Mouse (Mus musculus): ENCODE results near the gene Atp5d. TPM values are rescaled to one million over a fixed set of nuclear protein-coding genes. Genes with fewer than 3 reads are reported as not detected.

The Atp5d gene
- polyA plus RNA-seq, 1 experiment from 2014 or later: 467 TPM

DNA sequence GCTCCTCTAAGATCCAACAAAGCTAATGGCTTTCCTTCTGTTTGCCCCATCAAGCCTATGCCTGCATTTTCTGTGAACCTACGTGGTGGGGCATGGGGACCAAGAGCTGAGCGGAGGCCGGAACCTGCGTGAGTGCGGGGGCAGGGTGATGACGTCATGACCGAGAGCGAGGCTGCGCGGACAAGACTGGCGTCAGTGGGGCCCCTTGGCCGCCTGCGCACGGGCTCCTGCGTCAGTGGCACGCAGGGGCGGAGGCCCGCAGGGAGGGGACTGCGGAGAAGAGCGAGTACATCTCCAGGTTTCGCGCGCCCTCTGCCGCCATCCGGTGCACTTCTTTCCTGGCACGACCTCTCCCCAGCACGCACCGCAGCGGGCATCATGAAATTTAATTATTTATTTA lies 2.8 kb downstream of the Atp5d start:
- Histone ChIP-seq H3K4me1 (ENCODE audit: control insufficient read depth, insufficient read depth, low read length) (peaks cover 23% of the 10 kb centered on the region), H3K4me2 (ENCODE audit: low read length) (peak overlapping the region; percentile 95), H3K27me3 (replicated peaks; ENCODE audit: control insufficient read depth, insufficient read depth, low read length) (0 out of 2 replicates have a peak, but pooled peaks cover 5% of the 10 kb centered on the region), H3K27ac (ENCODE audit: low read depth, low read length) (peak overlapping the region; percentile 84), H3K4me3 (ENCODE audit: low read depth, low read length) (peak overlapping the region; percentile 81), H3K36me3 (ENCODE audit: control insufficient read depth, insufficient read depth, low read length) (peaks cover 26% of the 10 kb centered on the region), H3K9me3 (replicated peaks; ENCODE audit: control insufficient read depth, low read length) (no peaks in the 10 kb centered on the region), H3K9ac (ENCODE audit: low read length) (peak overlapping the region; percentile 54)
- WGBS: under 1% methylated on average over 29 of the region's 29 CpGs
- peak; percentile 62 for ATAC-seq
- DNase-seq (ENCODE audit: low spot score): peak; percentile 96

- Histone ChIP-seq H3K27me3 (replicated peaks; ENCODE audit: control insufficient read depth, insufficient read depth, low read length) (no peaks in the 10 kb centered on the region), H3K4me1 (ENCODE audit: control insufficient read depth, insufficient read depth, low read length) (peaks cover 15% of the 10 kb centered on the region)
Measured at GRCm38 (mm10) chr10:80141786-80142529, 3.5 kb downstream of the Atp5d start.

GRCm38 (mm10) chr10:80142530-80142925 lies 4.1 kb downstream of the Atp5d start:
- H3K4me2 ChIP-seq (ENCODE audit: low read length): peak overlapping the region; percentile 95
- no peaks in the 10 kb centered on the region for H3K9me3 ChIP-seq (replicated peaks; ENCODE audit: control insufficient read depth, low read length)
- H3K9ac ChIP-seq (ENCODE audit: low read length): peak overlapping the region; percentile 90
- peak overlapping the region; percentile 84; the same call in 1 of the 2 replicates for H3K27ac ChIP-seq (ENCODE audit: low read depth, low read length)
- no peaks in the 10 kb centered on the region for H3K27me3 ChIP-seq (replicated peaks; ENCODE audit: control insufficient read depth, insufficient read depth, low read length)
- WGBS: 0% methylated on average over 15 of the region's 15 CpGs
- H3K36me3 ChIP-seq (ENCODE audit: control insufficient read depth, insufficient read depth, low read length): peaks cover 33% of the 10 kb centered on the region
- DNase-seq (ENCODE audit: low spot score) (no peak), ATAC-seq (no peak)
- H3K4me3 ChIP-seq (ENCODE audit: low read depth, low read length): peak overlapping the region; percentile 81
- H3K4me1 ChIP-seq (ENCODE audit: control insufficient read depth, insufficient read depth, low read length): peaks cover 13% of the 10 kb centered on the region

More at GRCm38 (mm10) chr10:80141786-80142529, 3.5 kb downstream of the Atp5d start:
- Histone ChIP-seq H3K4me2 (ENCODE audit: low read length) (peak overlapping the region; percentile 95), H3K4me3 (ENCODE audit: low read depth, low read length) (peak overlapping the region; percentile 81), H3K9me3 (replicated peaks; ENCODE audit: control insufficient read depth, low read length) (no peaks in the 10 kb centered on the region), H3K36me3 (ENCODE audit: control insufficient read depth, insufficient read depth, low read length) (peaks cover 33% of the 10 kb centered on the region), H3K9ac (ENCODE audit: low read length) (peak overlapping the region; percentile 90), H3K27ac (ENCODE audit: low read depth, low read length) (peak overlapping the region; percentile 84)
- ATAC-seq (peak; percentile 88), DNase-seq (ENCODE audit: low spot score) (peak; percentile 100)
- WGBS: 1% methylated on average over 43 of the region's 43 CpGs

GRCm38 (mm10) chr10:80143664-80144063 lies 5.2 kb downstream of the Atp5d start:
- Histone ChIP-seq H3K9ac (ENCODE audit: low read length) (no peak overlapping the region), H3K4me1 (ENCODE audit: control insufficient read depth, insufficient read depth, low read length) (peaks cover 8% of the 10 kb centered on the region), H3K4me2 (ENCODE audit: low read length) (no peak overlapping the region), H3K36me3 (ENCODE audit: control insufficient read depth, insufficient read depth, low read length) (peaks cover 33% of the 10 kb centered on the region), H3K9me3 (replicated peaks; ENCODE audit: control insufficient read depth, low read length) (no peaks in the 10 kb centered on the region), H3K27ac (ENCODE audit: low read depth, low read length) (no peak overlapping the region), H3K4me3 (ENCODE audit: low read depth, low read length) (no peak overlapping the region), H3K27me3 (replicated peaks; ENCODE audit: control insufficient read depth, insufficient read depth, low read length) (no peaks in the 10 kb centered on the region)
- WGBS: 94% methylated on average over 7 of the region's 7 CpGs
- DNase-seq (ENCODE audit: low spot score) (no peak), ATAC-seq (no peak)

GRCm38 (mm10) chr10:80144159-80144558 lies 5.7 kb downstream of the Atp5d start:
- H3K27me3 ChIP-seq (replicated peaks; ENCODE audit: control insufficient read depth, insufficient read depth, low read length): no peaks in the 10 kb centered on the region
- no peak overlapping the region for H3K9ac ChIP-seq (ENCODE audit: low read length)
- H3K4me2 ChIP-seq (ENCODE audit: low read length): no peak overlapping the region
- H3K36me3 ChIP-seq (ENCODE audit: control insufficient read depth, insufficient read depth, low read length): peaks cover 33% of the 10 kb centered on the region
- no peak for DNase-seq (ENCODE audit: low spot score)
- 92% methylated on average over 12 of the region's 12 CpGs for WGBS
- peaks cover 8% of the 10 kb centered on the region for H3K4me1 ChIP-seq (ENCODE audit: control insufficient read depth, insufficient read depth, low read length)
- no peak for ATAC-seq
- no peak overlapping the region for H3K4me3 ChIP-seq (ENCODE audit: low read depth, low read length)
- H3K9me3 ChIP-seq (replicated peaks; ENCODE audit: control insufficient read depth, low read length): no peaks in the 10 kb centered on the region
- no peak overlapping the region for H3K27ac ChIP-seq (ENCODE audit: low read depth, low read length)

DNA sequence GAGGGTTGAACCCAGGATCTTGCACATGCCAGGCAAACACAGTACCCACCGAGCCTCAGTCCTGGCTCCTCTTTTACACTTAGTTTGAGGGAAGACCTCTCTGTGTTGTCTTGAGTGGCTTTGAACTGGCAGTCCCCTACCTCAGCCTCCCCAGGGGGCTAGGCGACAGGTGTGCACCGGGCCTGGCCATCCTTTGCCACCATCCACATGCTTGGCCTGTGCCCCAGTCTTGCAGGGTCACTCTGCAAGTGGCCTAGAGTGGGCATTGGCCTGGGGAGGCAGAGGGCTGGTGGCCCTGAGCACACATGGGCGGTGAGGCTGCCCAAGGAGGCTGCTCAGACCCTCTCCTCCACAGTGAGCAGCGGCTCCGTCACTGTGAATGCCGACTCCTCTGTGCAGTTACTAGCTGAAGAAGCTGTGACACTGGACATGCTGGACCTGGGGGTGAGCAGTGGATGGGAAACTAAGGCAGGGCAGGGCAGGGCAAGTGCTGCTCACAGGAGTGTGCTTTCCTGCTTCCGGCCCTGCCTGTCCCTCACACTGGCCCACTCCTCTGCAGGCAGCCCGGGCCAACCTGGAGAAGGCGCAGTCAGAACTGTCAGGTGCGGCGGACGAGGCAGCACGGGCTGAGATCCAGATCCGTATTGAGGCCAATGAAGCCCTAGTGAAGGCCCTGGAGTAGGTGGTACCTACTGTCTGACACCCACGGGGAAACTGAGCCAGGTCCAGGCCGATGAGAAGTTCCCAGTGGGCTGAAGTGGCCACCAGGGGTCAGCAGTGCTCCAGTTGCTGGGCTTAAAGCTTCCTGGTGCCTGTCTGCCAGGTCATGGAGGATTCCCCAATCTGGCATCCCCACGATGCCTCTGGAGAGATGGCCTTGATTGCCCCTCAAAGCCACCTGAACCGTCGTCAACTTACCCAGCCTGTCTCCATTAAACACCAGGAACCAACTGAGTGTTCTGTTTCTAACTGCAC lies 6.7 kb downstream of the Atp5d start:
- no peak overlapping the region for H3K4me2 ChIP-seq (ENCODE audit: low read length)
- WGBS: 74% methylated on average over 20 of the region's 20 CpGs
- peaks cover 37% of the 10 kb centered on the region for H3K36me3 ChIP-seq (ENCODE audit: control insufficient read depth, insufficient read depth, low read length)
- no peaks in the 10 kb centered on the region for H3K9me3 ChIP-seq (replicated peaks; ENCODE audit: control insufficient read depth, low read length)
- H3K4me3 ChIP-seq (ENCODE audit: low read depth, low read length): no peak overlapping the region
- H3K4me1 ChIP-seq (ENCODE audit: control insufficient read depth, insufficient read depth, low read length): peaks cover 8% of the 10 kb centered on the region
- no peak overlapping the region for H3K9ac ChIP-seq (ENCODE audit: low read length)
- H3K27me3 ChIP-seq (replicated peaks; ENCODE audit: control insufficient read depth, insufficient read depth, low read length): no peaks in the 10 kb centered on the region
- no peak overlapping the region for H3K27ac ChIP-seq (ENCODE audit: low read depth, low read length)
- peak; percentile 74 for DNase-seq (ENCODE audit: low spot score)
- ATAC-seq: no peak

- no peak overlapping the region for H3K4me2 ChIP-seq (ENCODE audit: low read length)
- no peak overlapping the region for H3K4me3 ChIP-seq (ENCODE audit: low read depth, low read length)
- DNase-seq (ENCODE audit: low spot score) (no peak), ATAC-seq (no peak)
- peaks cover 37% of the 10 kb centered on the region for H3K36me3 ChIP-seq (ENCODE audit: control insufficient read depth, insufficient read depth, low read length)
- WGBS: 82% methylated on average over 5 of the region's 6 CpGs
- H3K9me3 ChIP-seq (replicated peaks; ENCODE audit: control insufficient read depth, low read length): no peaks in the 10 kb centered on the region
- H3K27ac ChIP-seq (ENCODE audit: low read depth, low read length): no peak overlapping the region
- H3K4me1 ChIP-seq (ENCODE audit: control insufficient read depth, insufficient read depth, low read length): peaks cover 8% of the 10 kb centered on the region
- no peaks in the 10 kb centered on the region for H3K27me3 ChIP-seq (replicated peaks; ENCODE audit: control insufficient read depth, insufficient read depth, low read length)
- 0 out of 2 replicates have a peak overlapping the region, but pooled peaks have one; percentile 1 for H3K9ac ChIP-seq (ENCODE audit: low read length)
Measured at GRCm38 (mm10) chr10:80145896-80146295, 7.5 kb downstream of the Atp5d start.

- H3K36me3 ChIP-seq (ENCODE audit: control insufficient read depth, insufficient read depth, low read length): peaks cover 44% of the 10 kb centered on the region
- H3K4me3 ChIP-seq (ENCODE audit: low read depth, low read length): no peak overlapping the region
- ATAC-seq: no peak
- H3K4me1 ChIP-seq (ENCODE audit: control insufficient read depth, insufficient read depth, low read length): peaks cover 6% of the 10 kb centered on the region
- no peak overlapping the region for H3K9ac ChIP-seq (ENCODE audit: low read length)
- no peaks in the 10 kb centered on the region for H3K9me3 ChIP-seq (replicated peaks; ENCODE audit: control insufficient read depth, low read length)
- H3K27ac ChIP-seq (ENCODE audit: low read depth, low read length): no peak overlapping the region
- no peak for DNase-seq (ENCODE audit: low spot score)
- no peaks in the 10 kb centered on the region for H3K27me3 ChIP-seq (replicated peaks; ENCODE audit: control insufficient read depth, insufficient read depth, low read length)
- 87% methylated on average over 4 of the region's 4 CpGs for WGBS
- no peak overlapping the region for H3K4me2 ChIP-seq (ENCODE audit: low read length)
Measured at GRCm38 (mm10) chr10:80146568-80147011, 8.2 kb downstream of the Atp5d start.
